Mouse (Mus musculus): Measurements from ENCODE around the gene Mob4.

GRCm38 (mm10) chr1:55160218-55160617, 29.2 kb downstream of the Mob4 start:
- TF ChIP-seq CTCF (IDR thresholded peaks at IDR 0.05; ENCODE audit: insufficient read depth, low read length) (no peak), POLR2A (IDR thresholded peaks at IDR 0.05; ENCODE audit: borderline replicate concordance, extremely low read depth, low read depth, low read length) (no peak)

Data from lung, adult 2 months (tissue).